Mouse (Mus musculus) liver, embryonic 11.5 days (tissue): ENCODE results near the gene Vmn1r4. TPM values are rescaled to one million over a fixed set of nuclear protein-coding genes. Genes with fewer than 3 reads are reported as not detected.

ENCODE experiments used
- ATAC-seq: fragments of 200-750 bp; cut with Nextera tagmentation; replicated peaks from 2 replicates; pipeline ENCODE4 v1.8.0; 2017; ENCODE audit warnings: moderate number of reproducible peaks, mild to moderate bottlenecking, moderate TSS enrichment, moderate library complexity; ENCODE audit not compliant: low FRiP score
- DNase-seq: peaks from one replicate; pipeline ENCODE4 v3.0.0-alpha.2; 2017; ENCODE audit warnings: low spot score
- H3K27ac ChIP-seq: fragments of 300-500 bp; sonication (generic); 2 replicates; pipeline ENCODE4 v1.5.1; 2014; ENCODE audit warnings: mild to moderate bottlenecking, low read depth, low read length, control low read depth
- H3K27me3 ChIP-seq: fragments of 300-500 bp; sonication (generic); replicated peaks from 2 replicates; pipeline ENCODE4 v1.6.1; 2014; ENCODE audit warnings: low read length, mixed read lengths; ENCODE audit not compliant: control insufficient read depth, insufficient read depth
- H3K36me3 ChIP-seq: fragments of 300-500 bp; sonication (generic); 2 replicates; pipeline ENCODE4 v1.6.1; 2014; ENCODE audit warnings: mild to moderate bottlenecking, low read length, moderate library complexity, mixed read lengths; ENCODE audit not compliant: control insufficient read depth, insufficient read depth
- H3K4me1 ChIP-seq: fragments of 300-500 bp; sonication (generic); replicated peaks from 2 replicates; pipeline ENCODE4 v1.6.1; 2014; ENCODE audit warnings: low read length, mixed read lengths; ENCODE audit not compliant: control insufficient read depth, insufficient read depth
- H3K4me2 ChIP-seq: fragments of 300-500 bp; sonication (generic); 2 replicates; pipeline ENCODE4 v1.6.1; 2014; ENCODE audit warnings: mild to moderate bottlenecking, control low read depth, moderate library complexity
- H3K4me3 ChIP-seq: fragments of 300-500 bp; sonication (generic); 2 replicates; pipeline ENCODE4 v1.5.1; 2014; ENCODE audit warnings: low read depth, low read length, control low read depth
- H3K9ac ChIP-seq: fragments of 300-500 bp; sonication (generic); 2 replicates; pipeline ENCODE4 v1.6.1; 2014; ENCODE audit warnings: low read depth, low read length, control low read depth
- H3K9me3 ChIP-seq: fragments of 300-500 bp; sonication (generic); 2 replicates; pipeline ENCODE4 v1.6.1; 2016; ENCODE audit warnings: low read length, inconsistent platforms, mixed read lengths; ENCODE audit not compliant: control insufficient read depth
- WGBS: fragments of 180-500 bp; shearing (Covaris S2); extraction: QIAGEN DNeasy Blood & Tissue Kit; methylation state at CpG from one replicate; pipeline ENCODE4 v1.1.7; 2014; 5-methylcytosine and 5-hydroxymethylcytosine counted together
- polyA plus RNA-seq: library from polyadenylated mRNA; unstranded; fragments of >200 nt; fragmentation: Nextera tagmentation; extraction: Ambion mirVana; gene quantifications from 2 replicates; pipeline ENCODE4 v1.2.1, GENCODE M21; 2014

Vmn1r4 gene
- polyA plus RNA-seq, 1 experiment from 2014 or later, result 0.18 TPM

GRCm38 (mm10) chr6:56901824-56902386 is 21.9 kb upstream of the Vmn1r4 start:
- ATAC-seq (peak; percentile 59), DNase-seq (no peak)
- peak overlapping the region; percentile 42 for H3K9ac ChIP-seq
- no peaks in the 10 kb centered on the region for H3K9me3 ChIP-seq
- no peaks in the 10 kb centered on the region for H3K36me3 ChIP-seq
- H3K27me3 ChIP-seq, result no peaks in the 10 kb centered on the region
- peak overlapping the region; percentile 63 for H3K4me2 ChIP-seq
- H3K4me1 ChIP-seq, result peaks cover 51% of the 10 kb centered on the region
- H3K4me3 ChIP-seq, result peak overlapping the region; percentile 31
- peak overlapping the region; percentile 91 for H3K27ac ChIP-seq
- WGBS, result 37% methylated on average over 12 of the region's 12 CpGs

- DNase-seq (no peak), ATAC-seq (peak; percentile 88)
- Histone ChIP-seq H3K4me2 (peak overlapping the region; percentile 63), H3K9me3 (no peaks in the 10 kb centered on the region), H3K9ac (peak overlapping the region; percentile 52), H3K4me1 (peaks cover 58% of the 10 kb centered on the region), H3K36me3 (no peaks in the 10 kb centered on the region), H3K4me3 (peak overlapping the region; percentile 31), H3K27me3 (no peaks in the 10 kb centered on the region), H3K27ac (peak overlapping the region; percentile 91)
- 40% methylated on average over 7 of the region's 7 CpGs for whole genome bisulfite sequencing
Observed at GRCm38 (mm10) chr6:56902606-56903520, 21.0 kb upstream of the Vmn1r4 start.

- Histone ChIP-seq H3K9ac (no peak overlapping the region; the same call in 1 of the 2 replicates), H3K27me3 (no peaks in the 10 kb centered on the region), H3K9me3 (no peaks in the 10 kb centered on the region), H3K4me3 (no peak overlapping the region), H3K4me2 (peak overlapping the region; percentile 21), H3K27ac (peak overlapping the region; percentile 64), H3K4me1 (peaks cover 62% of the 10 kb centered on the region), H3K36me3 (no peaks in the 10 kb centered on the region)
- no peak for ATAC-seq
- no peak for DNase-seq
- 59% methylated on average over 6 of the region's 6 CpGs for WGBS
Observed at GRCm38 (mm10) chr6:56903831-56904230, 20.0 kb upstream of the Vmn1r4 start.

GRCm38 (mm10) chr6:56904330-56904729 is 19.5 kb upstream of the Vmn1r4 start:
- no peak overlapping the region for H3K9ac ChIP-seq
- H3K4me1 ChIP-seq, result peaks cover 66% of the 10 kb centered on the region
- DNase-seq, result no peak
- H3K4me3 ChIP-seq, result no peak overlapping the region
- H3K4me2 ChIP-seq, result no peak overlapping the region
- no peaks in the 10 kb centered on the region for H3K9me3 ChIP-seq
- no peak overlapping the region; the same call in 1 of the 2 replicates for H3K27ac ChIP-seq
- no peak for ATAC-seq
- H3K27me3 ChIP-seq, result no peaks in the 10 kb centered on the region
- H3K36me3 ChIP-seq, result no peaks in the 10 kb centered on the region
- 91% methylated on average over 1 of the region's 1 CpGs for WGBS

GRCm38 (mm10) chr6:56904982-56905381 is 18.8 kb upstream of the Vmn1r4 start:
- no peak for ATAC-seq
- Histone ChIP-seq H3K9ac (no peak overlapping the region), H3K9me3 (no peaks in the 10 kb centered on the region), H3K4me2 (no peak overlapping the region), H3K36me3 (no peaks in the 10 kb centered on the region), H3K27ac (no peak overlapping the region), H3K4me1 (peaks cover 68% of the 10 kb centered on the region), H3K27me3 (no peaks in the 10 kb centered on the region), H3K4me3 (no peak overlapping the region)
- DNase-seq, result no peak
- WGBS, result 72% methylated on average over 2 of the region's 2 CpGs

- Histone ChIP-seq H3K36me3 (no peaks in the 10 kb centered on the region), H3K4me1 (peaks cover 73% of the 10 kb centered on the region), H3K4me2 (no peak overlapping the region), H3K27ac (no peak overlapping the region), H3K4me3 (no peak overlapping the region), H3K27me3 (no peaks in the 10 kb centered on the region), H3K9ac (no peak overlapping the region), H3K9me3 (no peaks in the 10 kb centered on the region)
- ATAC-seq (no peak), DNase-seq (no peak)
- 85% methylated on average over 5 of the region's 5 CpGs for WGBS
Observed at GRCm38 (mm10) chr6:56905486-56905885, 18.3 kb upstream of the Vmn1r4 start.

GRCm38 (mm10) chr6:56906121-56906846 is 17.5 kb upstream of the Vmn1r4 start:
- WGBS, result 75% methylated on average over 8 of the region's 8 CpGs
- no peaks in the 10 kb centered on the region for H3K9me3 ChIP-seq
- no peak overlapping the region for H3K9ac ChIP-seq
- H3K4me1 ChIP-seq, result peaks cover 67% of the 10 kb centered on the region
- no peaks in the 10 kb centered on the region for H3K27me3 ChIP-seq
- H3K4me2 ChIP-seq, result no peak overlapping the region
- H3K4me3 ChIP-seq, result no peak overlapping the region
- ATAC-seq (no peak), DNase-seq (no peak)
- H3K27ac ChIP-seq, result no peak overlapping the region
- no peaks in the 10 kb centered on the region for H3K36me3 ChIP-seq

GRCm38 (mm10) chr6:56907973-56908372 is 15.8 kb upstream of the Vmn1r4 start:
- no peak for DNase-seq
- H3K9me3 ChIP-seq, result no peaks in the 10 kb centered on the region
- no peak overlapping the region for H3K4me2 ChIP-seq
- H3K9ac ChIP-seq, result no peak overlapping the region
- peaks cover 69% of the 10 kb centered on the region for H3K4me1 ChIP-seq
- H3K36me3 ChIP-seq, result no peaks in the 10 kb centered on the region
- ATAC-seq, result no peak
- no peaks in the 10 kb centered on the region for H3K27me3 ChIP-seq
- H3K27ac ChIP-seq, result no peak overlapping the region
- WGBS, result 95% methylated on average over 3 of the region's 3 CpGs
- H3K4me3 ChIP-seq, result no peak overlapping the region
